In genomic region chr3:101471881-101472280, GRCm38 (mm10) we compare ENCODE assay signal across 29 mouse cellular contexts.
DNase-seq lines count a peak whose midpoint lies in the region; ATAC-seq and TF ChIP-seq lines count a peak whose summit lies in the region.
"Had no signal": no experiment of that assay in that cellular context is flagged by ENCODE, and none has a peak within 500 bp of the region (broad histone marks: within the 10 kb centered on the region; RNA-seq: fewer than 3 reads in every experiment).

No protein-coding gene starts in this region.

- TF ChIP-seq CTCF in intestine, postnatal 0 days (IDR thresholded peaks at IDR 0.05; ENCODE audit: low read depth): no peak

- DNase-seq in limb, embryonic 10.5 days (ENCODE audit: low spot score): no peak
- DNase-seq in neural tube, embryonic 10.5 days (ENCODE audit: extremely low spot score, low spot score): no peak
- DNase-seq: adrenal gland, adult 2 months; adrenal gland, postnatal 36 days; cerebellum, adult 8-10 months; cerebellum, postnatal 25 days; gastrocnemius, postnatal 25 days; heart, adult 11 months; heart, postnatal 4 days; kidney, adult 9 months; layer of hippocampus, adult 9-11 months; retina, postnatal 1 day; right cerebral cortex, postnatal 25 days; thymus, postnatal 14 days had no signal

- no peak overlapping the region for H3K9ac ChIP-seq in intestine, embryonic 16.5 days (ENCODE audit: low read depth, low read length)
- H3K9ac ChIP-seq in intestine, postnatal 0 days (ENCODE audit: low read depth, low read length): no peak overlapping the region
- H3K9ac ChIP-seq in limb, embryonic 12.5 days (replicated peaks): no peak overlapping the region
- H3K9ac ChIP-seq in neural tube, embryonic 15.5 days (replicated peaks): no peak overlapping the region
- H3K9ac ChIP-seq in forebrain, embryonic 15.5 days (replicated peaks): no peak overlapping the region
- H3K9ac ChIP-seq: embryonic facial prominence, embryonic 15.5 days; forebrain, embryonic 12.5 days; hindbrain, embryonic 14.5 days; midbrain, embryonic 12.5 days; stomach, embryonic 15.5 days had no signal

- no peak overlapping the region for H3K4me2 ChIP-seq in intestine, embryonic 16.5 days (ENCODE audit: low read depth, low read length)
- no peak overlapping the region for H3K4me2 ChIP-seq in intestine, postnatal 0 days (replicated peaks; ENCODE audit: low read depth)
- no peak overlapping the region for H3K4me2 ChIP-seq in limb, embryonic 12.5 days
- no peak overlapping the region for H3K4me2 ChIP-seq in neural tube, embryonic 15.5 days
- no peak overlapping the region for H3K4me2 ChIP-seq in forebrain, embryonic 15.5 days (replicated peaks)
- H3K4me2 ChIP-seq: embryonic facial prominence, embryonic 15.5 days; forebrain, embryonic 12.5 days; heart, embryonic 11.5 days; hindbrain, embryonic 14.5 days; liver, embryonic 11.5 days; midbrain, embryonic 12.5 days; stomach, embryonic 15.5 days had no signal

- H3K4me1 ChIP-seq in intestine, embryonic 16.5 days (ENCODE audit: control insufficient read depth, insufficient read depth, low read length): peaks cover 8% of the 10 kb centered on the region; the same call in 1 of the 2 replicates
- no peaks in the 10 kb centered on the region for H3K4me1 ChIP-seq in intestine, postnatal 0 days (replicated peaks; ENCODE audit: control insufficient read depth, insufficient read depth, low read length)
- peaks cover 49% of the 10 kb centered on the region for H3K4me1 ChIP-seq in limb, embryonic 12.5 days (replicated peaks)
- peaks cover 23% of the 10 kb centered on the region for H3K4me1 ChIP-seq in limb, embryonic 10.5 days
- peaks cover 15% of the 10 kb centered on the region for H3K4me1 ChIP-seq in neural tube, embryonic 15.5 days
- no peaks in the 10 kb centered on the region for H3K4me1 ChIP-seq in forebrain, embryonic 15.5 days
- H3K4me1 ChIP-seq: midbrain, embryonic 12.5 days had no signal

- WGBS in intestine, embryonic 16.5 days: 12% methylated on average over 4 of the region's 4 CpGs
- 15% methylated on average over 4 of the region's 4 CpGs for WGBS in intestine, postnatal 0 days
- WGBS in limb, embryonic 12.5 days: 33% methylated on average over 4 of the region's 4 CpGs
- 58% methylated on average over 4 of the region's 4 CpGs for WGBS in limb, embryonic 10.5 days
- WGBS in neural tube, embryonic 15.5 days: 37% methylated on average over 4 of the region's 4 CpGs
- WGBS in forebrain, embryonic 15.5 days: 42% methylated on average over 4 of the region's 4 CpGs

- H3K4me3 ChIP-seq in intestine, embryonic 16.5 days (ENCODE audit: low read length): no peak overlapping the region
- no peak overlapping the region for H3K4me3 ChIP-seq in intestine, postnatal 0 days (ENCODE audit: low read depth, low read length)
- no peak overlapping the region for H3K4me3 ChIP-seq in limb, embryonic 12.5 days (replicated peaks)
- no peak overlapping the region for H3K4me3 ChIP-seq in limb, embryonic 10.5 days
- H3K4me3 ChIP-seq in neural tube, embryonic 15.5 days (replicated peaks): no peak overlapping the region
- H3K4me3 ChIP-seq in forebrain, embryonic 15.5 days: no peak overlapping the region
- H3K4me3 ChIP-seq: embryonic facial prominence, embryonic 10.5 days; embryonic facial prominence, embryonic 15.5 days; forebrain, embryonic 12.5 days; midbrain, embryonic 12.5 days; stomach, embryonic 15.5 days had no signal

- H3K27ac ChIP-seq in intestine, embryonic 16.5 days (ENCODE audit: low read length): 0 out of 2 replicates have a peak overlapping the region, but pooled peaks have one; percentile 14
- no peak overlapping the region for H3K27ac ChIP-seq in intestine, postnatal 0 days (ENCODE audit: low read depth, low read length)
- 0 out of 2 replicates have a peak overlapping the region, but pooled peaks have one; percentile 50 for H3K27ac ChIP-seq in limb, embryonic 12.5 days
- no peak overlapping the region for H3K27ac ChIP-seq in limb, embryonic 10.5 days
- H3K27ac ChIP-seq in neural tube, embryonic 15.5 days (replicated peaks): 0 out of 2 replicates have a peak overlapping the region, but pooled peaks have one; percentile 18
- no peak overlapping the region for H3K27ac ChIP-seq in forebrain, embryonic 15.5 days (replicated peaks)
- H3K27ac ChIP-seq: embryonic facial prominence, embryonic 10.5 days; embryonic facial prominence, embryonic 15.5 days; forebrain, embryonic 12.5 days; hindbrain, embryonic 14.5 days; midbrain, embryonic 12.5 days; stomach, embryonic 15.5 days had no signal

- ATAC-seq in intestine, embryonic 16.5 days: peak; percentile 66; the same call in 1 of the 2 replicates
- no peak for ATAC-seq in intestine, postnatal 0 days
- no peak for ATAC-seq in limb, embryonic 12.5 days (ENCODE audit: insufficient number of reproducible peaks, insufficient read depth, low FRiP score, low TSS enrichment, low read depth)
- ATAC-seq in neural tube, embryonic 15.5 days (ENCODE audit: low FRiP score): no peak
- no peak for ATAC-seq in forebrain, embryonic 15.5 days (replicated peaks)
- ATAC-seq: CD4-positive, CD25-positive, alpha-beta regulatory T cell, adult 4 months; inflammation-experienced regulatory T-cells, adult 6 months had no signal

- no peaks in the 10 kb centered on the region for H3K9me3 ChIP-seq in intestine, embryonic 16.5 days (ENCODE audit: control insufficient read depth, low read length)
- no peaks in the 10 kb centered on the region for H3K9me3 ChIP-seq in intestine, postnatal 0 days (ENCODE audit: control insufficient read depth)
- H3K9me3 ChIP-seq in limb, embryonic 12.5 days: no peaks in the 10 kb centered on the region
- no peaks in the 10 kb centered on the region for H3K9me3 ChIP-seq in limb, embryonic 10.5 days (replicated peaks)
- no peaks in the 10 kb centered on the region for H3K9me3 ChIP-seq in neural tube, embryonic 15.5 days (replicated peaks)
- H3K9me3 ChIP-seq in forebrain, embryonic 15.5 days: no peaks in the 10 kb centered on the region
- H3K9me3 ChIP-seq: embryonic facial prominence, embryonic 10.5 days; embryonic facial prominence, embryonic 15.5 days; forebrain, embryonic 12.5 days; midbrain, embryonic 12.5 days; stomach, embryonic 15.5 days had no signal

- no peaks in the 10 kb centered on the region for H3K36me3 ChIP-seq in intestine, embryonic 16.5 days (ENCODE audit: control insufficient read depth, insufficient read depth, low read length)
- H3K36me3 ChIP-seq in intestine, postnatal 0 days (ENCODE audit: control insufficient read depth, insufficient read depth): no peaks in the 10 kb centered on the region
- no peaks in the 10 kb centered on the region for H3K36me3 ChIP-seq in limb, embryonic 12.5 days
- H3K36me3 ChIP-seq in limb, embryonic 10.5 days: no peaks in the 10 kb centered on the region
- no peaks in the 10 kb centered on the region for H3K36me3 ChIP-seq in neural tube, embryonic 15.5 days
- no peaks in the 10 kb centered on the region for H3K36me3 ChIP-seq in forebrain, embryonic 15.5 days
- H3K36me3 ChIP-seq: embryonic facial prominence, embryonic 10.5 days; embryonic facial prominence, embryonic 15.5 days; forebrain, embryonic 12.5 days; midbrain, embryonic 12.5 days; stomach, embryonic 15.5 days had no signal

- no peaks in the 10 kb centered on the region for H3K27me3 ChIP-seq in intestine, embryonic 16.5 days (replicated peaks; ENCODE audit: control insufficient read depth, insufficient read depth, low read length)
- H3K27me3 ChIP-seq in intestine, postnatal 0 days (replicated peaks; ENCODE audit: control insufficient read depth, insufficient read depth, low read length): no peaks in the 10 kb centered on the region
- H3K27me3 ChIP-seq in limb, embryonic 12.5 days: no peaks in the 10 kb centered on the region
- no peaks in the 10 kb centered on the region for H3K27me3 ChIP-seq in limb, embryonic 10.5 days (ENCODE audit: low read depth, poor library complexity, severe bottlenecking)
- H3K27me3 ChIP-seq in neural tube, embryonic 15.5 days (replicated peaks): no peaks in the 10 kb centered on the region
- no peaks in the 10 kb centered on the region for H3K27me3 ChIP-seq in forebrain, embryonic 15.5 days
- H3K27me3 ChIP-seq: embryonic facial prominence, embryonic 15.5 days; forebrain, embryonic 12.5 days; midbrain, embryonic 12.5 days; stomach, embryonic 15.5 days had no signal

Comparison
In these comparisons a context has a peak if more than half of its experiments do, and no peak if none do; other contexts are left out.
1. H3K27ac ChIP-seq: peak in intestine, embryonic 16.5 days (single experiment), limb, embryonic 12.5 days (single experiment) and neural tube, embryonic 15.5 days (single experiment); none in intestine, postnatal 0 days (single experiment), limb, embryonic 10.5 days (single experiment) and forebrain, embryonic 15.5 days (single experiment).